Mouse (Mus musculus) midbrain, embryonic 10.5 days (tissue): ENCODE results near the gene Cxcr6. TPM values are rescaled to one million over a fixed set of nuclear protein-coding genes. Genes with fewer than 3 reads are reported as not detected.

ENCODE experiments used
- DNase-seq: peaks from one replicate; pipeline ENCODE4 v3.0.0-alpha.2; 2017; ENCODE audit warnings: low spot score
- H3K27ac ChIP-seq: fragments of 300-500 bp; sonication (generic); replicated peaks from 2 replicates; pipeline ENCODE4 v1.5.1; 2016; ENCODE audit warnings: mild to moderate bottlenecking
- H3K27me3 ChIP-seq: fragments of 300-500 bp; sonication (generic); 2 replicates; pipeline ENCODE4 v1.6.1; 2016; ENCODE audit warnings: low read depth, mild to moderate bottlenecking; ENCODE audit not compliant: poor library complexity, severe bottlenecking
- H3K36me3 ChIP-seq: fragments of 300-500 bp; sonication (generic); 2 replicates; pipeline ENCODE4 v1.6.1; 2016; ENCODE audit warnings: mild to moderate bottlenecking, moderate library complexity
- H3K4me1 ChIP-seq: fragments of 300-500 bp; sonication (generic); 2 replicates; pipeline ENCODE4 v1.6.1; 2016
- H3K4me3 ChIP-seq: fragments of 300-500 bp; sonication (generic); 2 replicates; pipeline ENCODE4 v1.5.1; 2016; ENCODE audit warnings: mild to moderate bottlenecking, moderate library complexity
- H3K9me3 ChIP-seq: fragments of 300-500 bp; sonication (generic); replicated peaks from 2 replicates; pipeline ENCODE4 v1.6.1; 2016; ENCODE audit warnings: mild to moderate bottlenecking
- WGBS: fragments of 180-500 bp; shearing (Covaris S2); methylation state at CpG from one replicate; pipeline ENCODE4 v1.1.7; 2016; 5-methylcytosine and 5-hydroxymethylcytosine counted together
- polyA plus RNA-seq: library from polyadenylated mRNA; unstranded; fragments of >200 nt; fragmentation: Nextera tagmentation; extraction: Ambion mirVana; gene quantifications from 2 replicates; pipeline ENCODE4 v1.2.1, GENCODE M21; 2016

Cxcr6 gene
- polyA plus RNA-seq, 1 experiment from 2014 or later, result 0.17 TPM

DNA sequence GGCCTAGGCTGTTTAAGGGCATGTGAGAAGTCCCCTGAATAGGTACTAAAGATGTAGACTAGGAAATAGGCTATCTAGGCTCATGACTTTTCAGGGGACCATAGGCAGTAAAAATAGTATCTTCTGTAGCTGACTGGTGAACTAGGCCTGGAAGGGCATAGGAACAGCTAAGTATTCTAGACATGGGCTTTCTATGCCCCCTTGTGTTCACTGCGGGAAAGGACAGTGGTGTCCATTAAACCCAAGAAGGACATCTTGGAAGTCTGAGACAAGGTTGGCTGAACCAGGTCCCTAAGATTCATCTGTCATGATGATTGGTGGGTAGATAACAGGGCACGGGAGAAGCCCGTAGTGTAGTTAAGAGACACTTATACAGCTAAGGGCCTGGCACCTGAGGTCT, 10.1 kb upstream of the Cxcr6 start:
- Histone ChIP-seq H3K4me3 (no peak overlapping the region), H3K9me3 (no peaks in the 10 kb centered on the region), H3K4me1 (no peaks in the 10 kb centered on the region), H3K36me3 (peaks cover 79% of the 10 kb centered on the region), H3K27me3 (no peaks in the 10 kb centered on the region), H3K27ac (no peak overlapping the region)
- DNase-seq, result peak; percentile 29
- 74% methylated on average over 3 of the region's 3 CpGs for WGBS

DNA sequence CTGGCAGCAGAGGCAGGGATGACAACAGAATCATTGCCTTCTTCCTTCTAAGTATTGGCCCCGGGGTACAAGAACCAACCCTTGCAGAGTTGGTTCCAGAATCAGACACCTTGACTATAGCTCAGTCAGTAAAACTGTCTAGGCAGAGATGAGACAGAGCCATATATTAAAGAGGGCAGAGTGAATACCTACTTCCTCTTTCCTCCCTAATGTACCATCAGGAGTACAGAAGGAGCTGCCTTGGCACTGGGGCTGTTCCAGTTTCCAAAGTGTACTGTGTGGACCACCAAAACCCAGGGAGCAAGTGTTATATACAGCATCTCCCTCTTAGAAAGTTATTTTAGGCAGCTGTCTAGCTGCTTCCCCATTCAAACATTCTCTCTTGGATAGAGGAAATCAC, 4.7 kb upstream of the Cxcr6 start:
- H3K4me1 ChIP-seq, result no peaks in the 10 kb centered on the region
- WGBS, result 88% methylated on average over 1 of the region's 1 CpGs
- H3K27me3 ChIP-seq, result no peaks in the 10 kb centered on the region

DNA sequence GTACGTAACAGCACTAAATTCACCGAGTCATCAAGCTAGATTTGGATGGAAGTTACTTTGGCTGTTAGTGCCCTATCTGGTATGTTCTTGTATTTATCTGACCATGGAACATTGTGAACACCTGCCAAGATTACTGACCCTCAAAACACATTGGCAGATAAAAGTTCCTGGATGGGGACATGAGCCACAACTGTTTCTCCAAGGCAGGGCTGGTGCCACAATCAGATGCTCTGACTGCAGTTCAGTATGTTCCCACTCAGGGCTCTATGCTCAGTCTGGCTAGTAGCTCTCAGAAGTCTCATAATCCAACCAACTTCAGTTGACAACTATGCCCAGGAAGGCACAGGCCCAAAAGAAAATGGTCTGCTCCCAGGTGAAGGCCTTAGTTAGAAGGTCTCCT, 3.9 kb upstream of the Cxcr6 start:
- Histone ChIP-seq H3K4me3 (no peak overlapping the region), H3K27me3 (no peaks in the 10 kb centered on the region), H3K36me3 (peaks cover 28% of the 10 kb centered on the region), H3K4me1 (no peaks in the 10 kb centered on the region), H3K9me3 (no peaks in the 10 kb centered on the region), H3K27ac (no peak overlapping the region)
- 98% methylated on average over 2 of the region's 2 CpGs for WGBS
- no peak for DNase-seq

More for the DNA sequence above, 4.7 kb upstream of the Cxcr6 start:
- no peak overlapping the region for H3K27ac ChIP-seq
- no peaks in the 10 kb centered on the region for H3K9me3 ChIP-seq
- H3K4me3 ChIP-seq, result no peak overlapping the region
- peaks cover 36% of the 10 kb centered on the region for H3K36me3 ChIP-seq
- DNase-seq, result no peak

DNA sequence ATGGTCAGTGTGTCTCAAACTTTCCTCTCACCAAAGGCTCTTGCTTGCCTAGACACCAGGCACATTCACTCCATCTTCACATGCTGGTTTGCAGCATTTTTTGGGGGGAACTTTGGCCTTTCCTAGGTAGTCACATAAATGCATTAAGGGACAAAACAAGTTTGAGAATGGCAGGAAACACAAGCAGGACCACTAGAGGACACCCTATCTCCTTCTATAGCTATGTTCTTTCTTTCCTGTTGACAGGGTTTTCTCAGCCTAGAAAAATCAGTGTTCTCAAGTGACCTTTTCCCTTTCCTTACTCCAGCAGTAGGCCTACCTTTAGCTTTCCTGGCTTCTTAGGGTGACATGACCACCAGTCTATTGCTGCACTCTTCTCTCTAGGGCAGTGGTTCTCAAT, 3.4 kb upstream of the Cxcr6 start:
- H3K4me3 ChIP-seq, result no peak overlapping the region
- peaks cover 25% of the 10 kb centered on the region for H3K36me3 ChIP-seq

DNA sequence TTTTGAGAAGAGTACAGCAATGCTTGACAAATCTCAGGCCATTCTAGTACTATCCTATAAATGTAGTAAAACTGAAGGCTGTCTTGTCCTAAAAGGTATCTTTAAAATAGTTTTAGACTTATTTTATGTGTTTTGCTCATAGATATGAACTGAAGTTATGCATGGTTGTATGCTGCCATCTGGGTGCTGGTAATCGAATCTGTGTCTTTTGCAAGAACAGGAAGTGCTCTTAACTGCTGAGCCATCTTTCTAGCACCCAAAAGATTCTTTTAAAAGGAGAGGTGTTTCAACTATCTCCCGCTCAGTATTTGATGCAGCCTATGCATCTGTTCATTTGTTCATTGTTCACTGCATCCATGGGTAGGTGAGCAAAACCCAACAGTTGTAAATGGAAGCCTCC, 1.0 kb upstream of the Cxcr6 start:
- Histone ChIP-seq H3K27ac (no peak overlapping the region), H3K27me3 (no peaks in the 10 kb centered on the region), H3K4me3 (no peak overlapping the region), H3K36me3 (peaks cover 23% of the 10 kb centered on the region), H3K4me1 (no peaks in the 10 kb centered on the region), H3K9me3 (no peaks in the 10 kb centered on the region)
- WGBS, result 88% methylated on average over 2 of the region's 2 CpGs
- DNase-seq, result no peak

More for the DNA sequence above, 3.4 kb upstream of the Cxcr6 start:
- Histone ChIP-seq H3K27me3 (no peaks in the 10 kb centered on the region), H3K4me1 (no peaks in the 10 kb centered on the region), H3K9me3 (no peaks in the 10 kb centered on the region), H3K27ac (no peak overlapping the region)
- no peak for DNase-seq

DNA sequence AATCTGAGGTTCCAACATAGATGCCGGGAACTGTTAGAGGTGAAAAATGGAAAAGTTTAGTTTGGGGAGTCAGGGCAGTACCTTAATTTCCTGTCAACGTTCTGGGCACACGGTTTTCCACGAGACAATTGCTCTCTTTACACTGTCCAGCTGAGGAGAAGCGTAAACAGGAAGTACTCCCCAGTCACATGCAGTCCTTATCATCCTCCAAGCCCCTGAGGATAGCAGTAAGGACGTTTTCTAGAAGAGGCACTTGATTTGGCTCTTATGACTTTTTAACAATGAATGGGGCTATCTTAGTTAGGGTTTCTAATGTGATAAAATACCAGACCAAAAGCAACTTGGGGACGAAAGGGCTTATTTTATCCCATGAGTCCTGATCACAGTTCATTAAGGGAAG, 2.3 kb downstream of the Cxcr6 start:
- Histone ChIP-seq H3K9me3 (no peaks in the 10 kb centered on the region), H3K4me3 (no peak overlapping the region), H3K27ac (no peak overlapping the region), H3K27me3 (no peaks in the 10 kb centered on the region), H3K36me3 (peaks cover 39% of the 10 kb centered on the region), H3K4me1 (no peaks in the 10 kb centered on the region)
- DNase-seq, result no peak
- WGBS, result 77% methylated on average over 7 of the region's 7 CpGs

DNA sequence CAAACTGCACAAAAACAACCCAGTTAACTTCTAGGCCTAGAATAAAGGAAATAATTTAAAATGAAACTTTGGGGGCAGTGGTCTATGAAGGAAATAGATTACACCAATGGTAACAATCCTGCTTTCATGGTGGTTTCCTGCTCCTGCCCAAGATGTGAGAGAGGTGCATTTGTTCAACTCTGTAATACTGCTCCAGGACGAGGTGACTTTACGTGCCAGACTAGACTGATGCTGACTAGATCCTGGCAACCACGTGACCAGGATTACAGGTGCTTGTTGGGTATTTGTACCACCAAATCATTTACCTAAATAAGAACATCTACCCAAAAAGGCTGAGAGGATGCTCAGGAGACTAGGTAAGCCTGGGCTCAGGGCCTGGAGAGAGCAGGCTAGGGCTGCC, 5.6 kb downstream of the Cxcr6 start:
- Histone ChIP-seq H3K9me3 (no peaks in the 10 kb centered on the region), H3K36me3 (peaks cover 64% of the 10 kb centered on the region), H3K4me1 (no peaks in the 10 kb centered on the region), H3K4me3 (no peak overlapping the region), H3K27me3 (no peaks in the 10 kb centered on the region), H3K27ac (no peak overlapping the region)
- DNase-seq, result no peak
- WGBS, result 91% methylated on average over 3 of the region's 3 CpGs

DNA sequence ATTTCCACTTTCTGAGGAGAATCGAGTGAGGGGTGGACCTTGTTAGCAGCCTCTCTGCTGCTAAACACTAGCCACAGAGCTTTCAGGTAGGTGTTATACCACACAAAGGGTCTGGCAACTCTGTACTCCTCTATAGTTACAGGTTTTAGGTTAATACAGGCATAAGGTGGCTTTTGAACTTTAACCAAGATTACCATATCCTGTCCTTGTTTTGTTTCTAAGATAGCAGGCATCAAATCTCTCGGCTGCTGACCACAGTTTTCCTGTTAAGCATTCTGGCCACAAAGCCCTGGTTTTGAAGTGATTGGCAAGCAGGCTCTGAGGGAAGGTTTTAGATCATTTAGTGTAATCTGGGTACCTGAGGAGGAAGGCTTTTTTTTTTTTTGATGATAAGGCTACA, 8.1 kb downstream of the Cxcr6 start:
- H3K27ac ChIP-seq, result no peak overlapping the region
- no peaks in the 10 kb centered on the region for H3K27me3 ChIP-seq
- H3K36me3 ChIP-seq, result peaks cover 84% of the 10 kb centered on the region
- 83% methylated on average over 2 of the region's 2 CpGs for WGBS
- no peaks in the 10 kb centered on the region for H3K4me1 ChIP-seq
- H3K4me3 ChIP-seq, result no peak overlapping the region
- H3K9me3 ChIP-seq, result no peaks in the 10 kb centered on the region
- no peak for DNase-seq

DNA sequence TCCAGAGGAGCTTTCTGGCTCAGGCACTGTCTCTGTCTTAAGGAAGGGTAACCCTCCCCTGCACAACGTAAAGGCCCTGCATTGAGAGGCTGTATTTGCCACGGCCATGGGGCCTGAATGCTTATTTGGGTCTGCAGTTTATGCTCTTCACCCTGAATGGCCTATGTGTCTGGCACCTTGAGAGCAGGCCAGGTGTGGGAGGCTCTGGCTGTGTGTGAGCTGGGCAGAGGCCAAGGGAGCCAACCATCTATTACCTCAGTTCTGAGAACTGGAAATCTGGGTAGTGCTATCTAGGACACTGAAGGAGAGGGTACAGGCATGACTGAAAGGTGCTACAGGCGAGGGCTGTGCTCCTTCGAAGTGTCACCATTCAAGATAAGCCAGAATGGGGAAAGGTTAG, 8.5 kb downstream of the Cxcr6 start:
- H3K4me3 ChIP-seq, result no peak overlapping the region
- no peaks in the 10 kb centered on the region for H3K27me3 ChIP-seq
- no peak overlapping the region for H3K27ac ChIP-seq
- H3K36me3 ChIP-seq, result peaks cover 85% of the 10 kb centered on the region
- no peak for DNase-seq
- H3K9me3 ChIP-seq, result no peaks in the 10 kb centered on the region
- no peaks in the 10 kb centered on the region for H3K4me1 ChIP-seq
- 86% methylated on average over 4 of the region's 4 CpGs for WGBS

DNA sequence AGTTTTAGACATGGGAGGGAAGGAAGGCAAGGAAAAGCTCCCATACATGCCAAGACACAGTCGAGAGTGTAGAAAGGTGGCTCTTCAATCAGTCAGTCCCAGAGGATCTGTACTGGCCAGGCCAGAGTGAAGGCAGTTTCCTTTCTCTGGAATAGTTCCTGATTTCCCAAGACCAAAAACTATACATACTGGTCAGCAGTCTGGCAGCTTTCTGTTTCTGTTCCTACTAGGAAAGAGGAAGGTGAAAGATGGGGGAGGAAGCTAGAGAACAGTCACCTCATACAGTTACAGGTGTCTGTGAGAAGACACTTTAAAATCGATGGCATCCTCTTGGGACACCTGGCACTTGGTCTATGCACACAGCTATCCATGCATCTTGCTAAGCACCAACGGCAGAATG, 9.2 kb downstream of the Cxcr6 start:
- Histone ChIP-seq H3K4me3 (no peak overlapping the region), H3K27ac (no peak overlapping the region), H3K4me1 (no peaks in the 10 kb centered on the region), H3K27me3 (no peaks in the 10 kb centered on the region), H3K36me3 (peaks cover 81% of the 10 kb centered on the region), H3K9me3 (no peaks in the 10 kb centered on the region)
- DNase-seq, result no peak
- WGBS, result 84% methylated on average over 3 of the region's 3 CpGs

DNA sequence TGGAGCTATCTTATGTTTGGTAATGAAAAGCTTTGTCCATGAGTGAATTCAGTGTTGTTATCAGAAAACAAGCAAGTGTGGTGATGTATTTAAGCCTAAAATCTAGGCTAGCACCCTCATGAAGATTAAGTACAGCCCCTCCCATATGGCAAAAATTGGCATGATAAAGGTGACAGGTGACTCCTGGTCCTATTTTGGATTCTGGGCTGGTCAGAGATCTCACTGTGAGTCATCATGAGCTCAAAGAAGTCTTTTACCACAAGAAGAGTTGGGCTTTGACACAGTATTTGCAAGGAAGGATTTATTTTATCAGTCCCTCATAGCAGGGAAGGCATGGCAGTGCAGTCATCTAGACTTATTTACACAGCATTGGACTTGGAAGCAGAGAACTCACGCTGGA, 9.7 kb downstream of the Cxcr6 start:
- WGBS, result 86% methylated on average over 1 of the region's 1 CpGs
- H3K4me1 ChIP-seq, result no peaks in the 10 kb centered on the region
- no peak overlapping the region for H3K4me3 ChIP-seq
- H3K27me3 ChIP-seq, result no peaks in the 10 kb centered on the region
- H3K27ac ChIP-seq, result no peak overlapping the region
- H3K9me3 ChIP-seq, result no peaks in the 10 kb centered on the region
- peaks cover 81% of the 10 kb centered on the region for H3K36me3 ChIP-seq
- no peak for DNase-seq

DNA sequence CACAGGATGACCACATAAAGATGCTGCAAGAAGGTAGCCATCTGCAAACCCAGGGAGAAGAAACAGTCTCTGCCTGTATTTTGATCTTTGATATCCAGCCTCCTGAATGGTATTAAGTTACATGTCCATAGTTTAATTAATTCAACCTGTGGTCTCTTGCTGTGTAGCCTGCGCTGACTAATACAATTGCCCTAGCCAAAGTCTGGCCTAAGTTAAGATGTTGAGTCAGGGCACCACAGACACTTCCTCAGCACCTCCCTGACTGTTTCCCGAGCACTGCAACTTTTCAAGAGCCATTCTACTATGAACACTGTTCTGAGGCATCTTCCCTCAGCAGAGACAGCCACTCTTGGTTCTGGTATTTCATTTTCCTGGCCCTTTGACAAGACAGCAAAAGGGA, 12.3 kb downstream of the Cxcr6 start:
- no peaks in the 10 kb centered on the region for H3K4me1 ChIP-seq
- H3K27ac ChIP-seq, result no peak overlapping the region
- no peaks in the 10 kb centered on the region for H3K9me3 ChIP-seq
- H3K4me3 ChIP-seq, result no peak overlapping the region
- H3K27me3 ChIP-seq, result no peaks in the 10 kb centered on the region
- H3K36me3 ChIP-seq, result peaks cover 83% of the 10 kb centered on the region
- no peak for DNase-seq
- WGBS, result 80% methylated on average over 2 of the region's 2 CpGs

DNA sequence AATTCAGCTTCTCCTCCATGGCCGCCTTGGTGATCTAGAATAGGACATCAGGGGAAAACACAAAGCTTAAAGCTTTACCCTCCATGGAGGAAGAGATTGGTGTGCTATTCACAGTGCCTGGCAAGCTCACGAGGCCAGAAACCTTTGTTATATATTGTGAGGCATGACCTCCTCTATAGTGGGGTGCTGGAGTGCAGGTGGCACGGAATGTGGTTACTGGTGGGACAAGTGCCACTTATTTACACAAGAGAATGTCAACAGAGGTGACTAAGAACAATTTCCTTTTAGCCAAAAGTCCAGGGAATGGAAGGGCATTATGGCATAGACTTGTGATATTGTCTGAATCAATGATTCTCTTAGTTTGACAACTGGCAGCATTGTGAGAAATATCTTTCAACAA, 20.4 kb downstream of the Cxcr6 start:
- Histone ChIP-seq H3K4me3 (no peak overlapping the region), H3K27me3 (no peaks in the 10 kb centered on the region), H3K4me1 (no peaks in the 10 kb centered on the region), H3K36me3 (peaks cover 99% of the 10 kb centered on the region), H3K27ac (no peak overlapping the region), H3K9me3 (no peaks in the 10 kb centered on the region)
- 84% methylated on average over 3 of the region's 3 CpGs for WGBS
- no peak for DNase-seq

DNA sequence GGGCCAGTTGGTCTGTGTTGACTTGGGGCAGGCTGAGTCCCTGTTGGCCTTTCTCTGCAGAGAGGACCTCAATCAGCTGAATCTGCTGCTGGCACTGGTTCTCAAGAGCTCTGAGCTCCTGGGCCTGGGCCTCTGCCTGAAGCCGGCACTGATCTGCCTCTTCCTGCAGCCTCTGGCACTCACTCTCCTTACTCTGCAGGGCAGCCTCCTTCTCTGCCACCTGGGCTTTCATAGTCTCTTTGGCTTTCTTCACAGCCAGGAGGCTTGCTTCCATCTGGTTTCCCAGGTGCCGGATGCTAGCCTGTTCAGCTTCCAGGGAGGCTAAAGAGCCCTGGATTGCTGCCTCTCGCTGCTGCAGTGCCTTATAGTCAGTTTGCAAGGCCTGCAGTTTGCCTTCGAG, 22.6 kb downstream of the Cxcr6 start:
- Histone ChIP-seq H3K4me3 (no peak overlapping the region), H3K36me3 (peaks cover 85% of the 10 kb centered on the region), H3K27me3 (no peaks in the 10 kb centered on the region), H3K9me3 (no peaks in the 10 kb centered on the region), H3K27ac (no peak overlapping the region), H3K4me1 (no peaks in the 10 kb centered on the region)
- 95% methylated on average over 4 of the region's 4 CpGs for WGBS
- no peak for DNase-seq
